Mouse (Mus musculus) retina, postnatal 1 day (tissue): ENCODE measurements at regions not wholly inside any gene's neighbourhood (a gene's known extent, or its start where the extent isn't known, plus 50 kb on each side); places are given as distances from the start of the nearest gene placed in this dataset.

Experiments used
- DNase-seq: peaks from one replicate; pipeline ENCODE4 v3.0.0-alpha.2; 2012

DNA sequence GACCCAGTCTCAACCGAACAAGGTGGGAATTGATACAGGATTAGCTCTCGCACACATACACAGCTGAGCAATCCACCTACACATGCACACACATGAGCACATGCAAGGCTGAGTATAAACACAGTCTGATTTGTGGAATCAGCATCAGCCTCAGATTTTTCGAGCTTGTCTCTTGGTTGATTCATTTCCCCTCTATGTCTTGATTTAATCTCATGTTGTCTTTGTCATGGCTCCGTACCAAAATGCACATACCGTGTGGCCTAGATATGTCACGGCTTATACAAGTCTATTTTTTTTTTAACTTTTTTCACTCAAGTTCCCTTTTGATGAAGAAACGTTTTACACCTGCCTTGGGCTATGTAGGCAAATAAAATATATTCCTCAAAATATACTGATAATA lies 88.6 kb upstream of the Mycn start:
- peak; percentile 55 for DNase-seq

DNA sequence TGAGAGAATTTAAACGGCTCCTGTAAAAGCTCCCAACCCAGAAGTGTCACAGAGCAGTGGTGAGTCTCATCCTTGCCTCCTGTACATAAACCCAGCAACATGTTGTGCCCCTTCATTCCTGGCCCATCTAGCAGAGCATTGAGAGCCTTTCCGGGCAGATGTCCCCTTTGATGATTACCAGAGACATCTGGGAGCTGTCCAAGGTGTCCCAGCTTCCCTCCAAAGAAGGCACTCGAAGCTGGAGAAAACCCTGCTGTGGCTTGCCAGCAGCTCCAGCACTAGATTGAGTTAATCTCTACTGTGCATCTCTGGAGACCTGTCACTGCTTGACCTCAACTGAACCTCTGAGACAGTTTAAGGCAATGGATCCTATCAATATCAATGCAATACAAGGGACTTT lies 86.4 kb upstream of the Mycn start:
- DNase-seq = no peak

DNA sequence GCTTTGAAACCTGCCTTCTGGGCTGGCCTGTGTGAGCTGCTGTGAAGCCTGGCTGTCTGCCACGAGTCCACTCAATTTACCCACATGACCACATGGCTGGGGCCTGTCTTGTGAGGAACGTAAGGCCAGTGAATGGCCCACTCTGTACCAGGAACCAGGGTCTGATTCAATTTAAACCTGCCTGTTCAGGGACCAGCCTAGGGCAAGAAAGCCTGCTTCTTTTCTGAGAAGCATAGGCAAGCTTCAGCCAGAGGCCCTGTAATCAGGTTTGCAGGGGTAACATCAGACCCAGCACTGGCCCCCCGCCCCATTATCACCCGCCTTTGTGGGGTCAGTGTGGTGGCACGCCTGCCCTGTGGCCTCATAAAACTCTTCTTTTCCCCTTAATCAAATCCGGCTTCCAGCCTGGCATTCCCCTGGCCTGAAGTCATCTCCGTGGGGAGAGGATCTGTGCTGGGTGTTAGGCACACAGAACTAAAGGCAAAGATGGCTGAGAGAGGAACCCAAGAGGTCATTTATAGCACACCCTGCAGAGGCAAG lies 84.4 kb upstream of the Mycn start:
- peak; percentile 72 for DNase-seq

DNA sequence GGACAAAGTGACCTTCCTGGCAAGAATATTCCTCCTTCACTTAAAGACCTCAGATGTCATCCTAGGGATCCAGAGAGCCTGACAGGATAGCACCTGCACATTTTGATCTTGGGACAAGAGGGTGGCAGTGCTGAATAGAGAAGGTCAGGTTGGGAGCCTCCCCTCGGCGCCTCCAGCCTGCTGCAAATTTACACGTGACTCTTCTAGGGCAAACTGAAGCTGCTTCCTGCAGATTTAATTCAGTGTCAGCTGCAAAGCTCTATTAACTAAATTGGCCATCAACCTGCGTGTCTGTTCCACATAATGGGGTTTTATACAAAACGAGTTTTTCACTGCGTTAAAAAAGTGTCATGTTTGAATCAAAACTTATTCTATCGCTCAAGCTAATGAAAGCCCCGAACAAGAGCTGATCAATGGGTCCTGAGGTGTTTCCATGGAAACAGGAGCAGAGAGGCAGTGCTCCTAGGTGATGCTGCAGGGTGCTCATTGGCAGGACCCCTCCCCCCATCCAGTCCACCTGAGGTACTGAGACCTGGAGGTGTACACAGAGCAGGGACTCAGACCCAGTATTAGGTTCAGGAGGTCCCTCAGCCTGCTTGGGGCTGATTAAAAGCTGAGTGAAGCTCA lies 82.6 kb upstream of the Mycn start:
- DNase-seq = no peak

DNA sequence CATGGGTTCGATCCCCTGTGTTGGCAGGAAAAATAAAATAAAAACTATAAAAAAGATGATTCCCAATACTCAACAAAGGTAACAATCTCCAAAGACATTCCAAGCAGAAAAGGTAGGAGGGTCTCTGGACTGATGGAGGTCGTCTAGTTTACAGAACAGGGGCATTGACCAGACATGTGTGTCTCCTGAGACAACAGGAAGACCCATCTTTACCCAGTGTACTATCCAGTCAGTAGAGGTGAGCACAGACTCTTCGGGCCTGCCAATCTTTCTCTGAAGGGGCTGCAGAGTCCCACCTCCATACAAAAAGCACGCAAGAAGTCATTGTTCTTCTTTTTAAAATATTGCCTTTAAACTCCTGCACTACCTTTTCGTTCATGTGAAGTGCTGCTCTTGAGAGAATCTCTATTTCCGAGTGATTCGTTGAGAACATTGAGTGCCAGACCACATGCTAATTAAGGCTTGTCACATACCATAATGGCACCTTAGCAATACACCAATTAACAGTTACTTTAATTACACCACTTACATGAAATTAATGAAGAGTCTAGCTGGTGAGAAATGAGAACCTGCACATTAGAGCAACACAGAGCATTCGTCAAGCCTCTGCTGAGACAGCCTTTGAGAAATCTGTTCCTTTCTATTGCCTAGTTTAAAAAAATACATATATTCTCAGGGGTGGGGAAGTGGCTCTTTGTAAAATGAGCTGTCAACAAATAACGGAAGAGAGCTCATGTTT lies 69.5 kb upstream of the Mycn start:
- DNase-seq = no peak

DNA sequence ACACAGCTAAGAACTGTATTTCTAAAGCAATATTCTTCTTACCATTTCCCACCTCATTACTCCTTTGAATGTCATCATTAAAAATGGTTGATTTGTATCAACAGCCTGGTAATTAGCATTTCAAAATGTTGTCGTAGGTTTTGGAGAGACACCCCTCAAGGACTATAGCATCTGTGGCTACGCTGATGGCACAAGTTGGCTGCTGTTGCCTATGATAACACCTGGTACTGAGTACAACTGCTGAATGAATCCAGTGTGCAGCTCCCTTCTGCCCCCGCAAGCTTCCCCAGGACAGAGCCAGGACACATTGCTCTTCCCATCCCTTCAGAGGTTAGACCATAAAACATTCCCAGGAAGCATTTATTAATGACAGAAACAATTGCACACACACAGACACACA lies 68.7 kb upstream of the Mycn start:
- DNase-seq = no peak

DNA sequence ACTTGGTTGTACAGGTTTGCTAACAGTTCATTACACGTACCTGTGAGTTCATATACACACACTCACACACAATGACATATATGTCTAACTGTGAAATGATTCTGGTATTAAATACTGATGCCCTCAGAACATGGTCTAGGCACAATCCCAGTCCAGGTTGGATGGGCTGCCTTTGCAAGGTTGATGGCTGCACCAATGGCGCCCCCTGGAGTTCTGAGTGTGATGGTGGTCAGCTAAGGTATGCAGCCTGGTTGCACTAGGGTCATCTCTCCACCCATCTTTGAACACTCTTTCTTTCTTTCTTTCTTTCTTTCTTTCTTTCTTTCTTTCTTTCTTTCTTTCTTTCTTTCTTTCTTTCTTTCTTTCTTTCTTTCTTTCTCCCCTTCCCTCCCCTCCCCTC lies 67.8 kb upstream of the Mycn start:
- peak; percentile 31 for DNase-seq

DNA sequence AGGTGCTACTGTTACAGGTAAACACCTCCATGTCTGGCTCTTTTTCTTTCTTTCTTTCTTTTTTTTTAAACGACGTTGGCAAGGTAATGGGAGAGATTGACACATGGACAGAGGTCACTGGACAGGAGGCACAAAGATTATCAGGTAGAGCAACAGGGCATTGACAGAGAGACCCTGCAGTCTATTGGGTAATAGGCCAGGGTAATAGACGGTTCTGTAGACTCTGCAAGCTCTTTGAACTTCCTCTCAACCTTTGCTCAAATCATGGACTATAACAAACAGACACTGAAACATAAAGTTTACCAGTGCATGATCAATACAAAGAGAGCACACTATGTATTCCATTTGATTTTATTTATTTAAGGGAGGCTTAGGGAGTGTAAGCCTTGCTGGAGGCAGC lies 61.0 kb upstream of the Mycn start:
- DNase-seq = no peak

DNA sequence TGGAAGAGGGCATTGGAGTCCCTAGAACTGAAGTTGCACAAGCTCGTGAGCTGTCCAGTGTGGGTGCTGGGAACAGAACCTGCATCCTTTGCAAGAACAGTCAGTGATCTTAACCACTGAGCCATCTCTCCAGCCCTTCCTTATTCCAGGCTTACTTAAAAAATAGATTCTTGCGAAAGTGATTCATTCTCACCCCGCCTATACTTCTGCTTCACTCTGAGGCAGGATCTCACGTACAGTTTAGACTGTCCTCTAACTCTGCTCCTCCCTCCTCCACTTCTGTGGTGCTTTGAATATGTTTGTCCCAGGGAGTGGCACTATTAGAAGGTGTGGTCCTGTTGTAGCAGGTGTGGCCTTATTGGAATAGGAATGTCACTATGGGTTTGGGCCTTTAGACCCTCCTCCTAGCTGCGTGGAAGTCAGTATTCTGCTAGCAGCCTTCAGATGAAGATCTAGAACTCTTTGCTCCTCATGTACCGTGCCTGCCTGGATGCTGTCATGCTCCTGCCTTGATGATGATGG lies 60.4 kb upstream of the Mycn start:
- no peak for DNase-seq

DNA sequence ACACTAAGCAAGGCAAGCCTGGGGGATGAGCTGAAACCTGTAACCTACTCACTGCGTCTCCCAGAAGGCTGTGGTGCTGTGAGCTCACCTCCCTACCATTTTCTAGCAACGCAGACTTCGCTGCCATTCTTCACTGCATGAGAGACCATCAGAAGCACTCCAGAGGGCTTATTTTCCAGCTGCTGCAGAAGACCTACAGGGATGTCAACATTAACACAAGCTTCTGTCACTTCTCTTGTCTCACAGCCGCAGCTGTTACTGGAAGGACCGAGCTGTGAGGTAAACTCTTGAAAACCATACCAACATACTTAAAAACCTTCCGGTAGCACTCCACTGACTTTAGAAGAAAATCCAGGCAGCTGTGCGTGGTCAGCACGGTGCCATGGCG lies 54.3 kb upstream of the Mycn start:
- no peak for DNase-seq

DNA sequence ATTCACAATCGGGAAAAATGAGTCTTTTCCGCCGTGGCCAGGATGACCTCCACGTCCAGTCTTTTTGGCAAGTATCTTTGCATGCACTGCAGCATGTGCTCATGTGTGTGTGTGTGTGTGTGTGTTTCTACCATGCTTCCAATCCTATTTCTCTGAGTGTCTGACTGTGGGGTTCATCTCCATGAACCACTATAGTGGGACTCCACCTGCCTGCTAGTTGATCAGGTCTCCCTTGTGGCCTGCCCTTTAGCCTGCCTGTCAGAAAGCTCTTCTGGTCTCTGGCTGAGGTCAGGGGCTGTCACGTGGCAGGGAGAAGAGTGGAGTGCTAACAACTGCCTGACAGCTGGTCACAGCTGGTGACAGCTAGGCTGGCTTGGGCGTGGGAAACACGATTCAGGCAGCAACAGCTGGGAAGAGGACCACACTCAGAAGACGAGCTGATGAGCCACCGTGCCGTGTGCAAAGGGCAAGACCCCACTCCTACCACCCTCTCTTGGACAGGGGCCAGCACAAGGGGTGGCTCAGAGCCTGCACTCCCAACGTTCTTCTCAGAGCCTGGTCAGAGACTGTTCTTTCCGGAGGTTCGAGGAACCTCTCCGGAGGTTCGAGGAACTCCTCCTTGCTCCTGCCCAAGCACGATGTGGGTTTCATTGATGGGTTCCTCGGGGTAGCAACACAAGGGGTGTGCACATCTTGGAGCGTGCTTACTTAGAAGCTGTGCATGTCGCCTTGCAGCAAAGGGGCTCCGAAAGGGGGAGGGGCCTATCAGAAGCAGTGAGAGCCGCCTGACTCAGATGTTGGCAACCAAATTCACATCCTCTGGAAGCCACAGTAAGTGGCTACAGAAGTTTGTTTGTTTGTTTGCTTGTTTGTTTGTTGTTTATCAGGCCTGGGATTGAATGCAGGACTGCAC lies 53.6 kb upstream of the Mycn start:
- DNase-seq = peak; percentile 51

DNA sequence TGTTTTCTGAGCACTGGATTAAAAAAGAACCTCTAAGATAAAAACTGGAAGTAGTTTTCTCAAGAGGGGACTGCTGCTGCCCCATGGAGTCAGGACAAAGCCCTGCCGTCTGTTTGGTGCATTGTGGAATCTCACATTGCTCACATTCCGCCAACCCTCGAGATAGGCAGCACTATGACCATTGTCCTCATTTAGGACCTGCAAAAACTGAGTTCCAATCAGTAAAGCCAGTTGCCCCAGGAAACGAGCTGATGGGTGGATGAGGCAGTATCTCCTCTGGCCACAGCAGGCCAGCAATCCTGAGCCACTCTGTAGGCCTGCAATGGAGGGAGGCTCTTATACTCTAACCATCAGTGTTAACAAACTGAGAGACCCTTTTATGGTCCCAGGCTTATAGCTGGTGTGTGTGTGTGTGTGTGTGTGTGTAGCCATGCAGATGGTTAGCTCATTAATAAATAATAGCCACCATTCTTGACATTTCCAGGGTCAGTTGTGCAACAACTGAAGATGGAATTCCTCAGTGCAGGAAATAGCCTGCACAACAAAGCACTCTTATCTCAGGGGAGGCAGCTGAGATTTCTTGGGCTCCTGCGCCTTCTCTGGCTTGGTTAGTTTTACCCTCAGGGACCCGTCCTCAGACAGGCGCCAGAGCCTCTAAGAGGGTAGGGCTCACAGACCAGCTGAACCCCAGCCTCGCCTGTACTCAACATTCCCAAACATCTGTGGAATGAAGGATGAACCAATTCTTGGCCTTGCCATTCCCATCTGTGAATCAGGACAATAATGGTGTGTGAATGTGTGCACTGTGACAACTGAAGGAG lies 52.4 kb upstream of the Mycn start:
- DNase-seq = peak; percentile 35
